Mouse (Mus musculus) liver, adult 2 months (tissue): ENCODE measurements around the gene Pick1.

Source experiments
- CTCF ChIP-seq: fragments of 200-500 bp; IDR thresholded peaks from 2 replicates; pipeline ENCODE4 v1.5.1; 2011; ENCODE audit warnings: low read depth, low read length, control low read depth
- POLR2A ChIP-seq: fragments of 200-500 bp; IDR thresholded peaks from 2 replicates; pipeline ENCODE4 v1.6.1; 2011; ENCODE audit warnings: low read length, control low read depth; ENCODE audit not compliant: insufficient read depth; ENCODE audit errors: extremely low read depth

GRCm38 (mm10) chr15:79235268-79235667 is 6.3 kb downstream of the Pick1 start:
- TF ChIP-seq CTCF = no peak
- no peak for TF ChIP-seq POLR2A
